Mouse (Mus musculus) brain, embryonic 14.5 days (tissue): ENCODE data around the gene Arhgef10l.

Source experiments
- CTCF ChIP-seq: fragments of 200-500 bp; IDR thresholded peaks from 2 replicates; pipeline ENCODE4 v1.5.1; 2012; ENCODE audit warnings: inconsistent platforms, mild to moderate bottlenecking, moderate library complexity, borderline replicate concordance; ENCODE audit not compliant: insufficient read depth, insufficient read length; ENCODE audit errors: extremely low read depth
- POLR2A ChIP-seq: fragments of 200-500 bp; IDR thresholded peaks from 2 replicates; pipeline ENCODE4 v1.6.1; 2012; ENCODE audit warnings: mild to moderate bottlenecking, inconsistent platforms, borderline replicate concordance; ENCODE audit not compliant: poor library complexity, insufficient read depth, insufficient read length, severe bottlenecking; ENCODE audit errors: extremely low read depth

- TF ChIP-seq POLR2A (no peak), CTCF (no peak)
Measured at GRCm38 (mm10) chr4:140693513-140693912, 27.7 kb upstream of the Arhgef10l start.
